Mouse (Mus musculus) MEL (cell line): Measurements from ENCODE around the gene Dph1. TPM values are rescaled to one million over a fixed set of nuclear protein-coding genes. Genes with fewer than 3 reads are reported as not detected.
A peak's percentile ranks its signal among the peaks of the same experiment; 100 is the strongest.

Experiments used
- DNase-seq: peaks from one replicate; pipeline ENCODE4 v3.0.0; 2011; ENCODE audit warnings: low read depth, low spot score
- H3K27ac ChIP-seq: 2 replicates; pipeline ENCODE4 v1.5.1; 2012; ENCODE audit warnings: low read depth, mild to moderate bottlenecking, control low read depth, low read length, moderate library complexity; ENCODE audit not compliant: control insufficient read depth
- H3K27me3 ChIP-seq, 2 experiments: fragments of 150-350 bp in 1 of 2; sonication (generic) in 1 of 2; 2 replicates each; pipeline ENCODE4 v1.6.1; 2012; ENCODE audit warnings: low read length in 2 of 2, mild to moderate bottlenecking in 2 of 2, improper control_type of control experiment in 1 of 2, moderate library complexity in 1 of 2; ENCODE audit not compliant: insufficient read depth in 2 of 2, control insufficient read depth in 1 of 2
- H3K36me3 ChIP-seq, 2 experiments: 2 replicates each; pipeline ENCODE4 v1.6.1; 2012 to 2014; ENCODE audit warnings: low read length in 2 of 2, improper control_type of control experiment in 1 of 2, inconsistent platforms in 1 of 2, mild to moderate bottlenecking in 1 of 2; ENCODE audit not compliant: insufficient read depth in 2 of 2, control insufficient read depth in 1 of 2
- H3K4me1 ChIP-seq, 2 experiments: fragments of 150-350 bp in 1 of 2; sonication (generic) in 1 of 2; 2 replicates each; pipeline ENCODE4 v1.6.1; 2012; ENCODE audit warnings: low read length in 2 of 2, improper control_type of control experiment in 1 of 2, mild to moderate bottlenecking in 1 of 2; ENCODE audit not compliant: insufficient read depth in 2 of 2, control insufficient read depth in 1 of 2
- H3K4me3 ChIP-seq, 2 experiments: fragments of 150-350 bp in 1 of 2; sonication (generic) in 1 of 2; 2 replicates each; pipeline ENCODE4 v1.5.1; 2012; ENCODE audit warnings: low read depth in 2 of 2, low read length in 2 of 2, mild to moderate bottlenecking in 2 of 2, moderate library complexity in 2 of 2, control low read depth in 1 of 2, improper control_type of control experiment in 1 of 2; ENCODE audit not compliant: control insufficient read depth in 1 of 2, insufficient read depth in 1 of 2
- H3K79me2 ChIP-seq: 2 replicates; pipeline ENCODE4 v1.6.1; 2012; ENCODE audit warnings: mild to moderate bottlenecking, low read length, moderate library complexity; ENCODE audit not compliant: control insufficient read depth, poor library complexity, insufficient read depth
- H3K9ac ChIP-seq: 2 replicates; pipeline ENCODE4 v1.6.1; 2012; ENCODE audit warnings: low read depth, mild to moderate bottlenecking, control low read depth, low read length, moderate library complexity; ENCODE audit not compliant: control insufficient read depth, poor library complexity, severe bottlenecking
- H3K9me3 ChIP-seq: fragments of 150-350 bp; sonication (generic); replicated peaks from 2 replicates; pipeline ENCODE4 v1.6.1; 2012; ENCODE audit warnings: mild to moderate bottlenecking, low read length, improper control_type of control experiment, moderate library complexity; ENCODE audit not compliant: insufficient read depth
- CHD1 ChIP-seq: IDR thresholded peaks from 2 replicates; pipeline ENCODE4 v1.6.1; 2012; ENCODE audit warnings: low read depth, mild to moderate bottlenecking, inconsistent platforms, low read length, improper control_type of control experiment
- CHD2 ChIP-seq: IDR thresholded peaks from 2 replicates; pipeline ENCODE4 v1.6.1; 2011; ENCODE audit warnings: low read length, improper control_type of control experiment
- CTCF ChIP-seq, 3 experiments: IDR thresholded peaks in 2 of 3; conservative IDR thresholded peaks in 1 of 3; 2 replicates each; pipeline ENCODE4 v1.5.1; 2011 to 2012; ENCODE audit warnings: low read length in 3 of 3, low read depth in 2 of 3, mild to moderate bottlenecking in 2 of 3, improper control_type of control experiment in 1 of 3, inconsistent platforms in 1 of 3, mixed read lengths in 1 of 3, moderate library complexity in 1 of 3; ENCODE audit not compliant: control insufficient read depth in 1 of 3, insufficient read depth in 1 of 3, poor library complexity in 1 of 3, severe bottlenecking in 1 of 3
- ELF1 ChIP-seq: IDR thresholded peaks from 2 replicates; pipeline ENCODE4 v1.6.1; 2014; ENCODE audit warnings: low read depth, mild to moderate bottlenecking, inconsistent platforms, low read length, improper control_type of control experiment, moderate library complexity
- GABPA ChIP-seq: IDR thresholded peaks from 2 replicates; pipeline ENCODE4 v1.6.1; 2012; ENCODE audit warnings: low read depth, mild to moderate bottlenecking, inconsistent platforms, low read length, improper control_type of control experiment, moderate library complexity
- JUND ChIP-seq: IDR thresholded peaks from 2 replicates; pipeline ENCODE4 v1.6.1; 2011; ENCODE audit warnings: low read depth, mild to moderate bottlenecking, improper control_type of control experiment, low read length
- MAFK ChIP-seq: IDR thresholded peaks from 2 replicates; pipeline ENCODE4 v1.6.1; 2011; ENCODE audit warnings: low read depth, mild to moderate bottlenecking, low read length, improper control_type of control experiment, borderline replicate concordance
- MAX ChIP-seq: IDR thresholded peaks from 2 replicates; pipeline ENCODE4 v1.6.1; 2011; ENCODE audit warnings: low read length, improper control_type of control experiment
- MXI1 ChIP-seq: IDR thresholded peaks from 2 replicates; pipeline ENCODE4 v1.6.1; 2011; ENCODE audit warnings: mild to moderate bottlenecking, low read depth, low read length, improper control_type of control experiment
- MYB ChIP-seq: IDR thresholded peaks from 2 replicates; pipeline ENCODE4 v1.6.1; 2011; ENCODE audit warnings: mild to moderate bottlenecking, low read depth, low read length, improper control_type of control experiment
- NRF1 ChIP-seq: IDR thresholded peaks from 2 replicates; pipeline ENCODE4 v1.6.1; 2014; ENCODE audit warnings: low read depth, mild to moderate bottlenecking, inconsistent platforms, low read length, improper control_type of control experiment, moderate library complexity; ENCODE audit not compliant: poor library complexity, insufficient read depth, severe bottlenecking
- POLR2AphosphoS5 ChIP-seq: IDR thresholded peaks from 2 replicates; pipeline ENCODE4 v1.6.1; 2012; ENCODE audit warnings: low read depth, borderline replicate concordance, mild to moderate bottlenecking, inconsistent platforms, low read length, moderate library complexity, mixed read lengths
- SMC3 ChIP-seq: IDR thresholded peaks from 2 replicates; pipeline ENCODE4 v1.6.1; 2011; ENCODE audit warnings: low read depth, low read length, improper control_type of control experiment
- TAL1 ChIP-seq: IDR thresholded peaks from 2 replicates; pipeline ENCODE4 v1.6.1; 2012; ENCODE audit warnings: mild to moderate bottlenecking, inconsistent platforms, low read length, moderate library complexity, mixed read lengths
- TBP ChIP-seq: IDR thresholded peaks from 2 replicates; pipeline ENCODE4 v1.8.0; 2011; ENCODE audit warnings: low read depth, low read length, improper control_type of control experiment
- TCF12 ChIP-seq: IDR thresholded peaks from 2 replicates; pipeline ENCODE4 v1.6.1; 2014; ENCODE audit warnings: low read depth, mild to moderate bottlenecking, inconsistent platforms, low read length, improper control_type of control experiment, moderate library complexity
- UBTF ChIP-seq: IDR thresholded peaks from 2 replicates; pipeline ENCODE4 v1.6.1; 2012; ENCODE audit warnings: low read depth, mild to moderate bottlenecking, inconsistent platforms, low read length, improper control_type of control experiment, moderate library complexity, borderline replicate concordance; ENCODE audit not compliant: insufficient read depth
- USF1 ChIP-seq: IDR thresholded peaks from 2 replicates; pipeline ENCODE4 v1.6.1; 2014; ENCODE audit warnings: low read depth, mild to moderate bottlenecking, inconsistent platforms, low read length, improper control_type of control experiment, moderate library complexity
- ZC3H11A ChIP-seq: IDR thresholded peaks from 2 replicates; pipeline ENCODE4 v1.6.1; 2012; ENCODE audit warnings: low read depth, mild to moderate bottlenecking, inconsistent platforms, low read length, improper control_type of control experiment
- ZMIZ1 ChIP-seq: IDR thresholded peaks from 2 replicates; pipeline ENCODE4 v1.6.1; 2012; ENCODE audit warnings: low read depth, mild to moderate bottlenecking, inconsistent platforms, low read length, improper control_type of control experiment, moderate library complexity
- polyA plus RNA-seq, 2 experiments: library from polyadenylated mRNA; stranded (reverse) in 1 of 2; unstranded in 1 of 2; fragments of >175 nt in 1 of 2; fragments of >200 nt in 1 of 2; gene quantifications; 2 replicates each; pipeline versions ENCODE4 v1.2.1 to v1.2.4; 2012; ENCODE audit warnings: low replicate concordance in 2 of 2, low read depth in 1 of 2; ENCODE audit not compliant: insufficient read length in 2 of 2, insufficient read depth in 1 of 2, missing spikeins in 1 of 2
- total RNA-seq: library from RNA; depleted of rRNA; stranded (reverse); fragments of 300-350 nt; gene quantifications from 2 replicates; pipeline ENCODE4 v1.2.3, GENCODE M21; 2012; rRNA removed

Gene Dph1
- total RNA-seq (54.2 and 59.5 TPM in 2 replicates), polyA plus RNA-seq (10 to 100 TPM in 1 of 2 experiments, not detected in 1; 58.4 TPM)

DNA sequence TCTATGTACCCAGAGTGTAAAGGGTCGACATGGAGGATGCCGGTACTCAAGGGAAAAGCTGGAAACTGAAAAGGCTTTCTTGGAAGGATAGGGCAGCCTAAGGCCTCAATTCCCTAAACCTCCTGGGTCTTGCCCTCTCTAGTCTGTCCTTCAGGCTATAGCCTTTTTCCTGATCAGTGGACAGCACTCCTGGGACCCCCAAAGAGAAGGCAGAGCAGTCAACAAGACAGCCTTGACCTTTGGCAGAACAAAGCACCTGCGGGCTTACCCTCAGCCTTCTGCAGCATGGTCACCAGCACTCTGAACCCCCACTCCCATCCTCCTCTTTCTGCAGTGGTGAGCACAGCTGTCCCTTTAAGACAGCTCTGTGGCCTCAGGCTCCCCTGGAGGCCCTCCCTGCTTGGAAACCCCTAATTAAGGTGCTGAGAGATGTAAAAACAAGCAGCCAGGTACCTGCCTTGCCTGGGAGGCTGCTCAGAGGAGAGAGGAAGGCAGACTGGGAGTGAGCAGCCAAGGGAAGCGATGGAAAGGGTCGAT is at the start of gene Dph1:
Dph1 (minus strand) TSS at position 337 of the 537 bp plus-strand sequence.
- peaks cover 0 to 14% of the 10 kb centered on the region in 2 experiments; a peak in 3 of 4 replicates for H3K4me1 ChIP-seq
- H3K4me3 ChIP-seq, result peak within 1 kb of the TSS; percentile 81 to 86
- no peaks in the 10 kb centered on the region for H3K9me3 ChIP-seq
- no peak for TF ChIP-seq POLR2AphosphoS5
- TF ChIP-seq MAX, result no peak
- TF ChIP-seq USF1, result no peak
- no peak for TF ChIP-seq TAL1
- TF ChIP-seq NRF1, result no peak
- TF ChIP-seq ZC3H11A, result no peak
- TF ChIP-seq CHD1, result no peak
- no peak for TF ChIP-seq MAFK
- TF ChIP-seq GABPA, result no peak
- TF ChIP-seq MYB, result no peak
- no peak for TF ChIP-seq MXI1
- TF ChIP-seq CTCF (IDR thresholded peaks at IDR 0.05 in 2 of 3, conservative IDR thresholded peaks at IDR 0.05 in 1 of 3; ENCODE audit: control insufficient read depth in 1 of 3, insufficient read depth in 1 of 3, low read depth in 2 of 3, low read length in 3 of 3, poor library complexity in 1 of 3, severe bottlenecking in 1 of 3), result no peak
- TF ChIP-seq ZMIZ1, result no peak
- no peak for TF ChIP-seq TCF12
- TF ChIP-seq ELF1, result no peak
- TF ChIP-seq JUND, result no peak
- no peak for TF ChIP-seq SMC3
- no peak for TF ChIP-seq UBTF
- TF ChIP-seq CHD2, result no peak
- no peak for TF ChIP-seq TBP
- peak within 1 kb of the TSS; percentile 75 for H3K27ac ChIP-seq
- peaks cover 0 to 3% of the 10 kb centered on the region in 2 experiments; a peak in 1 of 4 replicates for H3K36me3 ChIP-seq
- H3K9ac ChIP-seq, result peak within 1 kb of the TSS; percentile 91
- DNase-seq, result no peak
- peaks cover 2 to 15% of the 10 kb centered on the region in 2 experiments; a peak in 2 of 4 replicates for H3K27me3 ChIP-seq
- peaks cover 17% of the 10 kb centered on the region for H3K79me2 ChIP-seq
